Mouse (Mus musculus): ENCODE measurements around the gene Rnf224.

DNA sequence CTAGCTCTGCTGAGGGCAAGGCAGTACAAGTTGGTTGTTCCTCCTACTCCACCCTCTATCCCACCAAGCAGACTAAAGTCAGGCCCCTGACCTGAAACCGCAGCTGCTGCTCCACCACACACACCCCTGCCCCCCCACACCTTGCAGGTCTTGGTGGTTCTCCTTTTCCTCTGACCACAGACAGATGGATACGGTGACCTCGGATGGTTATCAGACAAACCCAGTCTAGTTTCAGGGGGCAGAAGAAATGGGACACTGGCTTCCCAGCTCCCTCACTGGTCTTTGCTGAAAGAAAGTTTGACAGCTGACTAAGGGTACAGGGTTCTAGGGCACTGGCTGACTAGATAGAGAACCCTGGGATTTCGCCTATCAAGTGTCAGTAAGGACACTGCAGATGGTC, 3.2 kb downstream of the Rnf224 start:
- TF ChIP-seq EP300 (IDR thresholded peaks at IDR 0.05) (no peak), CTCF (IDR thresholded peaks at IDR 0.05) (no peak)

Measured in lung, postnatal 0 days (tissue).